Mouse (Mus musculus): ENCODE measurements around the gene Tbc1d10b.
"Not testable (repeated sequence)": the region's sequence is repeated elsewhere in the genome, so short reads cannot be mapped to it uniquely, and the experiment has no call there.

The Tbc1d10b gene

GRCm38 (mm10) chr7:127208295-127208552, at the start of gene Tbc1d10b:
Gene Tbc1d10b (minus strand): TSS chr7:127208468.
- no peak for DNase-seq

- DNase-seq, result no peak
Observed at GRCm38 (mm10) chr7:127256518-127256917, 48.2 kb upstream of the Tbc1d10b start.

- no peak for DNase-seq
Observed at GRCm38 (mm10) chr7:127255965-127256364, 47.7 kb upstream of the Tbc1d10b start.

- no peak for DNase-seq
Observed at GRCm38 (mm10) chr7:127255008-127255407, 46.7 kb upstream of the Tbc1d10b start.

GRCm38 (mm10) chr7:127253821-127254769, 45.8 kb upstream of the Tbc1d10b start:
- DNase-seq, result peak; percentile 94

GRCm38 (mm10) chr7:127253341-127253740, 45.1 kb upstream of the Tbc1d10b start:
- DNase-seq, result no peak

GRCm38 (mm10) chr7:127252414-127252813, 44.1 kb upstream of the Tbc1d10b start:
- DNase-seq, result no peak

- DNase-seq, result not testable (repeated sequence)
Observed at GRCm38 (mm10) chr7:127250511-127250910, 42.2 kb upstream of the Tbc1d10b start.

- DNase-seq, result no peak
Observed at GRCm38 (mm10) chr7:127244658-127245510, 36.6 kb upstream of the Tbc1d10b start.

GRCm38 (mm10) chr7:127243870-127244657, 35.8 kb upstream of the Tbc1d10b start, which contains the start of gene Zfp771:
Gene Zfp771 (plus strand): TSS chr7:127244274.
- DNase-seq, result peak; percentile 97

GRCm38 (mm10) chr7:127243361-127243867, 35.1 kb upstream of the Tbc1d10b start:
- DNase-seq, result no peak

GRCm38 (mm10) chr7:127234777-127235176, 26.5 kb upstream of the Tbc1d10b start:
- no peak for DNase-seq

- no peak for DNase-seq
Observed at GRCm38 (mm10) chr7:127233765-127234164, 25.5 kb upstream of the Tbc1d10b start.

GRCm38 (mm10) chr7:127233368-127233749, 25.1 kb upstream of the Tbc1d10b start:
- no peak for DNase-seq

- DNase-seq, result peak; percentile 86
Observed at GRCm38 (mm10) chr7:127232622-127233367, 24.5 kb upstream of the Tbc1d10b start, which contains the start of the genes Zfp553 and Sept1. Gene Zfp553 (plus strand): TSS chr7:127233061. Gene Sept1 (minus strand): TSS chr7:127233130.

GRCm38 (mm10) chr7:127231826-127232621, 23.8 kb upstream of the Tbc1d10b start:
- DNase-seq, result no peak

GRCm38 (mm10) chr7:127231376-127231775, 23.1 kb upstream of the Tbc1d10b start:
- no peak for DNase-seq

GRCm38 (mm10) chr7:127228615-127229303, 20.5 kb upstream of the Tbc1d10b start:
- DNase-seq, result peak; percentile 85

- no peak for DNase-seq
Observed at GRCm38 (mm10) chr7:127225147-127225995, 17.1 kb upstream of the Tbc1d10b start.
